In the genomic region with DNA sequence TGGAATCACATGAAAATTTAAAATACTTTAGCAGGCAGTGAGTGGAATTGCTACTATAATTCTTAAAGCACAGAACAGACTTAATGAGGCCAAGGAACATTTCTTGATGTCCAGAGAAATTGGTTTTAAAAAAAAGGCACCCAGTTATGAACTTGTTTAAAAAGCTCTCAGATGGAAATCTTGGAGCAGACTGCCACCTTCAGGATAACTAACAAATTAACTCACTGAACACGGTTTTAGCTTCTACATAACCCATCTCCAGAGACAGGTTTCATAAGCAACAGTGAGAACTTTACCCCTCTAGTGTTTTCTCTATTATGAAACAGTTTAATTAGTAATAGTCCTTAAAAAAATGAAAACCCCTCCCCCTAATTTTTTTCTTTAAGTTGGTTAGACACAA, we compare ENCODE assay signal across 8 mouse cellular contexts. TPM values are rescaled to one million over a fixed set of nuclear protein-coding genes. Genes with fewer than 3 reads are reported as not detected.
DNase-seq lines count a peak whose midpoint lies in the region; ATAC-seq and TF ChIP-seq lines count a peak whose summit lies in the region.

No protein-coding gene starts in this region.

- peak; percentile 48 for DNase-seq in heart, adult 8-10 months (ENCODE audit: low spot score)
- DNase-seq in heart, embryonic 10.5 days (ENCODE audit: low spot score) = no peak
- DNase-seq in cerebellum, adult 18-20 months = peak; percentile 41 to 52
- DNase-seq in heart, postnatal 0 days (ENCODE audit: low spot score) = peak; percentile 67
- DNase-seq in liver, embryonic 13.5 days = peak; percentile 5
- peak; percentile 34 for DNase-seq in retina, adult 2 months (ENCODE audit: low read depth, low spot score)
- no peak for DNase-seq in urinary bladder, adult 2 months (ENCODE audit: low spot score)

- H3K9me3 ChIP-seq in heart, embryonic 10.5 days = no peaks in the 10 kb centered on the region
- H3K9me3 ChIP-seq in heart, postnatal 0 days (replicated peaks; ENCODE audit: control insufficient read depth, low read length) = no peaks in the 10 kb centered on the region
- H3K9me3 ChIP-seq in liver, embryonic 13.5 days (replicated peaks) = no peaks in the 10 kb centered on the region

- TF ChIP-seq EP300 in heart, postnatal 0 days (IDR thresholded peaks at IDR 0.05; ENCODE audit: low read depth) = no peak

- peaks cover 15% of the 10 kb centered on the region for H3K36me3 ChIP-seq in heart, embryonic 10.5 days
- H3K36me3 ChIP-seq in heart, postnatal 0 days (replicated peaks; ENCODE audit: control insufficient read depth, insufficient read depth, low read length) = peaks cover 14% of the 10 kb centered on the region
- H3K36me3 ChIP-seq in liver, embryonic 13.5 days = peaks cover 14% of the 10 kb centered on the region

- peak; percentile 59 for TF ChIP-seq CTCF in heart, postnatal 0 days (IDR thresholded peaks at IDR 0.05; ENCODE audit: low read depth)

- no peaks in the 10 kb centered on the region for H3K27me3 ChIP-seq in heart, embryonic 10.5 days (ENCODE audit: insufficient read depth, poor library complexity, severe bottlenecking)
- H3K27me3 ChIP-seq in heart, postnatal 0 days (ENCODE audit: control insufficient read depth, insufficient read depth, low read length) = no peaks in the 10 kb centered on the region
- no peaks in the 10 kb centered on the region for H3K27me3 ChIP-seq in liver, embryonic 13.5 days

- peak overlapping the region; percentile 88; the same call in 1 of the 2 replicates for H3K4me2 ChIP-seq in heart, postnatal 0 days (ENCODE audit: low read depth, low read length)
- H3K4me2 ChIP-seq in liver, embryonic 13.5 days = no peak overlapping the region

- WGBS in heart, embryonic 10.5 days = 0% methylated on average over 1 of the region's 1 CpGs
- 0% methylated on average over 1 of the region's 1 CpGs for WGBS in heart, postnatal 0 days
- 0% methylated on average over 1 of the region's 1 CpGs for whole genome bisulfite sequencing in liver, embryonic 13.5 days (ENCODE audit: insufficient replicate concordance)

- H3K9ac ChIP-seq in heart, postnatal 0 days (replicated peaks; ENCODE audit: low read depth, low read length) = no peak overlapping the region
- H3K9ac ChIP-seq in liver, embryonic 13.5 days = no peak overlapping the region

- H3K4me1 ChIP-seq in heart, embryonic 10.5 days = no peaks in the 10 kb centered on the region; the same call in 1 of the 2 replicates
- H3K4me1 ChIP-seq in heart, postnatal 0 days (ENCODE audit: control insufficient read depth, insufficient read depth) = peaks cover 9% of the 10 kb centered on the region
- peaks cover 11% of the 10 kb centered on the region for H3K4me1 ChIP-seq in liver, embryonic 13.5 days (replicated peaks)

- H3K27ac ChIP-seq in heart, embryonic 10.5 days = no peak overlapping the region
- H3K27ac ChIP-seq in heart, postnatal 0 days (ENCODE audit: low read depth) = no peak overlapping the region
- no peak overlapping the region for H3K27ac ChIP-seq in liver, embryonic 13.5 days

- no peak overlapping the region; the same call in 1 of the 2 replicates for H3K4me3 ChIP-seq in heart, embryonic 10.5 days
- no peak overlapping the region; the same call in 1 of the 2 replicates for H3K4me3 ChIP-seq in heart, postnatal 0 days (ENCODE audit: low read depth, low read length)
- H3K4me3 ChIP-seq in liver, embryonic 13.5 days (replicated peaks) = no peak overlapping the region

- ATAC-seq in CD4-positive, CD25-positive, alpha-beta regulatory T cell, adult 4 months = peak; percentile 32
- ATAC-seq in heart, postnatal 0 days (ENCODE audit: insufficient read depth, low read depth) = no peak
- ATAC-seq in liver, embryonic 13.5 days (ENCODE audit: low read depth) = no peak

RNA-seq across cellular contexts. Expression of a gene that starts 1.1 kb away (rescaled TPM):
- total RNA-seq in heart, adult 8-10 months (2022) = 10 to 100 TPM; 58.1 to 71.7 (median 66.7) TPM
- polyA plus RNA-seq in heart, embryonic 10.5 days (2016; fragmentation: Nextera tagmentation; extraction: Ambion mirVana) = 68.6 and 76.5 TPM in 2 replicates
- polyA plus RNA-seq in CD4-positive, CD25-positive, alpha-beta regulatory T cell, adult 4 months (2017; shearing (Covaris generic)) = 10 to 100 TPM; 23.6 to 28.9 TPM
- 14.0 and 26.4 TPM in 2 replicates for total RNA-seq in heart, postnatal 0 days (2014; rRNA removed; ENCODE audit: low replicate concordance)
- 113 and 125 TPM in 2 replicates for polyA plus RNA-seq in heart, postnatal 0 days (2015; fragmentation: Nextera tagmentation; extraction: Ambion mirVana)
- 48.2 and 60.5 TPM in 2 replicates for polyA plus RNA-seq in liver, embryonic 13.5 days (2015; fragmentation: Nextera tagmentation; extraction: Ambion mirVana)
- 12.9 and 14.3 TPM in 2 replicates for polyA plus RNA-seq in urinary bladder, adult 2 months (2012; rRNA removed)

RNA-seq across cellular contexts. Expression of a gene that starts 45.9 kb away (rescaled TPM):
- total RNA-seq in heart, adult 8-10 months (2022) = 1 to 10 TPM; 1.2 to 2.0 (median 1.3) TPM
- 1.8 and 2.4 TPM in 2 replicates for polyA plus RNA-seq in heart, embryonic 10.5 days (2016; fragmentation: Nextera tagmentation; extraction: Ambion mirVana)
- polyA plus RNA-seq in CD4-positive, CD25-positive, alpha-beta regulatory T cell, adult 4 months (2017; shearing (Covaris generic)) = under 1 TPM; 0.10 to 0.27 TPM
- 8.5 and 12.3 TPM in 2 replicates for total RNA-seq in heart, postnatal 0 days (2014; rRNA removed; ENCODE audit: low replicate concordance)
- polyA plus RNA-seq in heart, postnatal 0 days (2015; fragmentation: Nextera tagmentation; extraction: Ambion mirVana) = 5.7 and 6.2 TPM in 2 replicates
- 0.13 and 0.14 TPM in 2 replicates for polyA plus RNA-seq in liver, embryonic 13.5 days (2015; fragmentation: Nextera tagmentation; extraction: Ambion mirVana)
- polyA plus RNA-seq in urinary bladder, adult 2 months (2012; rRNA removed) = 2.4 and 3.6 TPM in 2 replicates

Comparison
In these comparisons a context has a peak if more than half of its experiments do, and no peak if none do; other contexts are left out.
1. DNase-seq: peak in heart, adult 8-10 months (single experiment), cerebellum, adult 18-20 months (2 of 2), heart, postnatal 0 days (single experiment), liver, embryonic 13.5 days (single experiment) and retina, adult 2 months (single experiment); none in heart, embryonic 10.5 days (single experiment) and urinary bladder, adult 2 months (single experiment).